Mouse (Mus musculus): ENCODE data around the gene Gk.

GRCm38 (mm10) chrX:85756005-85756404 lies 20.6 kb downstream of the Gk start:
- TF ChIP-seq MAFK (IDR thresholded peaks at IDR 0.05; ENCODE audit: insufficient read depth, low read depth, low read length): no peak
- TF ChIP-seq HCFC1 (IDR thresholded peaks at IDR 0.05; ENCODE audit: borderline replicate concordance, insufficient read depth, low read length): no peak
- no peak for TF ChIP-seq ZC3H11A (IDR thresholded peaks at IDR 0.05; ENCODE audit: borderline replicate concordance, low read depth, low read length)

All from ES-E14 (cell line).